Mouse (Mus musculus) CD4-positive, CD25-positive, alpha-beta regulatory T cell, adult 2 months (primary cell): ENCODE measurements around the gene Nlrc5.

Experiments used
- DNase-seq: peaks from one replicate; pipeline ENCODE4 v3.0.0-alpha.2; 2012; ENCODE audit warnings: low read depth, low spot score

Gene Nlrc5

DNA sequence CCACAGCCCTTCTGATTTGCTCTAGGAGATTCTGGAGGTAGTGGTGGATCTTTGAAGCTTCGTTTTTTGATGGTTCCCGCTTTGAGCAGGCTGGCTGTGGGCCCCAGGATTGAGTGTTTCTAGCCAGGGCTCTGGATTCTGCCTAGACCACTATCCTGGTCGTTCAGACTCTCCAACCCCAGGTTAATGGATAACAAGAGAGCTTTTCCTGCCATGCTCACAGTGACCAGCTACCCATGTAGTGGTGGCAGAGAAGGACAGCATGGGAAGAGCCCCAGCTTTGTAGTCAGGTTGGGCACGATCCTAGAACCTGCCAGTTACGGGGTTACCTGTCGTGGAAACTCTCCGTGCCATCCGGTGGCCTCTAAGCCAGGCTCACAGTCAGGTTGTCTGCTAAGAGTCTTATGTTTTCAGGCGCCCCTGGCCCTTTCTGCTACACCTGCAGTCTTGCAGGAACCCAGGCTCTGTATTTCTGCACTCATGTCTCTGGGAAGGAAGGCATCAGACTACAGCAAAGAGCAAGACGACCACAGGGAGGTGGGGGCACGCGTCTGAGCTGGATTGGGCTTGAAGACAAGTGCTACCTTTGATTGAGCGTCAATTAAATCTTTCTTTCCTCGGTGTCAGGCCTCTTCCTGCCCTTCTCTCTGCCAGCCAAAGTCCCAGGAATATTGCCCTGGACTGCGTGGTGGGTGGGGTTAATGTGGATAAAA lies 132.4 kb downstream of the Nlrc5 start:
- DNase-seq, result no peak

- no peak for DNase-seq
Measured at GRCm38 (mm10) chr8:94567159-94567849, 133.1 kb downstream of the Nlrc5 start.

- no peak for DNase-seq
Measured at GRCm38 (mm10) chr8:94568098-94568497, 133.9 kb downstream of the Nlrc5 start.

- no peak for DNase-seq
Measured at GRCm38 (mm10) chr8:94569419-94569818, 135.3 kb downstream of the Nlrc5 start.

- no peak for DNase-seq
Measured at GRCm38 (mm10) chr8:94571896-94572295, 137.7 kb downstream of the Nlrc5 start.

DNA sequence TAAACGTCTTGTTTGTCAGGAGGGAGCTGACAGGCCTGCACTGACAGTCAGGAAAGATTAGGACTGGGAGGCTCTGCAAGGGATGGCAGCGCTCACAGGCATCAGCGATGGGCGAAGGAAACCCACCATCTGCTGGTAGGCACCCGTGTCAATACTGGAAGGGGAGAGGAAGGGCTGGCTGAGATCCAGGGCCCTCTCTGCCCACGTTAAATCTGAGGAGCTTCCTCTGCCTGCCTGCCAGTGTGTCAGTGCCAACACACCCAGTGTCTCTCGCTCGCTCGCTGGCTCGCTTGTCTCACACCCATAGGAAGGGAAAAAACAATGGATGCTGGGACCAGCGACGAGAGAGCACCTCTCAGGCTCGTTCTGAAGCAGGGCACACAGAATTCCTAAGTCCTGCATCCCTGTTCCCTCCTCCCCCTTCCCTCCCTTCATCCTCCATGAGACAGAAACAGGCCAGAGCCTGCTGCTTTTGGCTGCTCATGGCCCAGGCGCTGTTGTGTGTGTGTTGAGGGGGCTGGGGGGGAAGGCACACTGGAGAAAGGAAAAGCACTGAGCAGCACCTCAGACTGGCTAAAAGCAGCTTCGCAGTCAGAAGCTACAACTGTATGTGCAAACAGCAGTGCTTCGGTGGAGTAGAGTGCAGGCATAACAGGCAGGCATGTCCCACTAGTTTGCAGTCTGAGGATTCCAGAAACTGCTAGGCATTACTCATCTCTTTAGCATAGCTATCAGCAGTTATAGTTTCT lies 140.2 kb downstream of the Nlrc5 start:
- DNase-seq, result no peak

DNA sequence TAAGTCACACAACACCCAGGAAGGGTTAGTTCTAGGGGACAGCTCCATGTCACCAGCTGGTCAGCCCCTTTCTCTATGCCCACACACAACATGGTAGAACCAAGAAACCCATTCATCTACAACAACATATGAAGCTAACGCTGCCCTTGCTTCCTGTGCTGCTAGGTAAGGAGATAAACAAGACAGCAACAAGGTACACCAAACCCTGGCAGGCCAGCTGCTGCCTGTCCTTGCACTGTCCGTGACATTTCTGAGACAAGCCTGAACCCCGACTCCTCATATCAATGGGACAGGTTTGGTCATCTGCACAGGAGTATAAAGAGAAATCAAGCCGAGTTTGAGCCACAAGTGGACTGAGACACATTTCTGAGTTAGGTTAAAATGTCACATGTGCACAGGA lies 141.0 kb downstream of the Nlrc5 start:
- no peak for DNase-seq
